Mouse (Mus musculus): ENCODE measurements around the gene Svs5.
"Not testable (repeated sequence)": the region's sequence is repeated elsewhere in the genome, so short reads cannot be mapped to it uniquely, and the experiment has no call there.

Svs5 gene

DNA sequence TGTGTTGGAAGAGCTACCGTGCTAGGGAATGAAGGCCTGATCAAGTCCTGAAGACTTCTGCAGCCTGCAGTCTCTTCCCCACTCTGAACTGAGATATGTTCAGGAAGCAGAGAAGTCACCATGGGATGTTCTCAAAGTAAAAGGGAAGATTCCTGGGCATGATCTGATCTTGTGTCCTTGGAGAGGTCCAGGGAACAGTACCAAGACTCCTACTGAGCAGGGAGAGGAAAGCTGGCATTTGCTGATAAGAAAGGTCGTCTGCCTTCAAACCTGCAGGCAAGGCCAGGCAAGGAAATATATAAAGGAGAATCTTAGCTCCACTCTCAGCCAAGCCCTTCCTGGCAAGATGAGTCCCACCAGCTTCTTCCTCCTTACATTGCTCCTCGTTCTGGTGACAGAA, at the start of gene Svs5:
Svs5 (plus strand) TSS at position 301 of the 400 bp plus-strand sequence.
- DNase-seq (ENCODE audit: low spot score), result not testable (repeated sequence)

DNA sequence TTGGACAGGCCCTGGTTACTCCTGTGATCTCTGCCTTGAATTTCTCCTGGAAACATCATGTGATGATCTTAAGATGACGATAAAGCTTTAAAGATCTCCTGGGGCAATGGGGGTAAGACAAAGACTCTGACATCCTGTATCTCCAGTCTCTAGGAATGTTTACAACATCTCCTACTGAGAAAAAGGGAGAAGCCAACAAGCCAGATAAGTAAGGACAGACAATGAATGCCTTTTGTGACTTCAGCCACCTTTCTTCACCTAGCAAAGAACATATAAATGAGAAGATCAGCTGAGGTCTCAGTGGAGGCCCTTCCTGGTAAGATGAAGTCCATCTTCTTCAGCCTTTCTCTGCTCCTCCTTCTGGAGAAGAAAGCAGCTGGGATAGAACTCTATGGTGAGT, 43.6 kb upstream of the Svs5 start, which contains the start of gene Svs3a:
Svs3a (plus strand) TSS at position 301 of the 400 bp plus-strand sequence.
- not testable (repeated sequence) for DNase-seq (ENCODE audit: low spot score)

- no peak for DNase-seq (ENCODE audit: low spot score)
These were observed 19.9 kb upstream of the Svs5 start for GRCm38 (mm10) chr2:164312599-164312998.

GRCm38 (mm10) chr2:164315460-164315859, 17.1 kb upstream of the Svs5 start:
- not testable (repeated sequence) for DNase-seq (ENCODE audit: low spot score)

DNA sequence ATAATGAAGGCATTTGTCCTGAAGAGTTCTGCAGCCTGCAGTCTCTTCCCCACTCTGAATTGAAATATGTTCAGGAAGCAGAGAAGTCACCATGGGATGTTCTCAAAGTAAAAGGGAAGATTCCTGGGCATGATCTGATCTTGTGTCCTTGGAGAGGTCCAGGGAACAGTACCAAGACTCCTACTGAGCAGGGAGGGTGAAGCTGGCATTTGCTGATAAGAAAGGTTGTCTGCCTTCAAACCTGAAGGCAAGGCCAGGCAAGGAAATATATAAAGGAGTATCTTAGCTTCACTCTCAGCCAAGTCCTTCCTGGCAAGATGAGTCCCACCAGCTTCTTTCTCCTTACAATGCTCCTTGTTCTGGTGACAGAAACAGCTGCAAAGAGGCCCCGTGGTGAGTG, 16.1 kb upstream of the Svs5 start, which contains the start of gene Svs6:
Svs6 (plus strand) TSS at position 301 of the 400 bp plus-strand sequence.
- DNase-seq (ENCODE audit: low spot score), result not testable (repeated sequence)

DNA sequence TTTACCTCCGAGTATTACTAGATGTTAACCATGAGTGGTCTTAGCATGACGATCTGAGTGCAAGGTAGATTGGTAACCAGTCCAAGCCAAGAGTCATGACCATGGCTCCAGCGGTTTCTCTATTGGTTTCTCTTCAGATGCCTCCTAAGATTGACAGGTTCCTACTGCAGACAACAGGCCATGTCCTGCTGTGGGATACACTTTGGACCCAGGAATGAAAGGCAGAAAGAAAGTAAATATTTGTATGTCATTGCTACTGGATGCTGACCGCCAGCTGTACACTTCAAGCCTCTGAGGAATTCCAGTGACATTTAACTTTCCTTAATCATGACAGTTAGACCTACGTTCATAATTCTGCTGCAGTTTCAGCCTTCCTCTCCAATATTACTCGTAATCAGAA, 11.6 kb upstream of the Svs5 start:
- no peak for DNase-seq (ENCODE audit: low spot score)

DNA sequence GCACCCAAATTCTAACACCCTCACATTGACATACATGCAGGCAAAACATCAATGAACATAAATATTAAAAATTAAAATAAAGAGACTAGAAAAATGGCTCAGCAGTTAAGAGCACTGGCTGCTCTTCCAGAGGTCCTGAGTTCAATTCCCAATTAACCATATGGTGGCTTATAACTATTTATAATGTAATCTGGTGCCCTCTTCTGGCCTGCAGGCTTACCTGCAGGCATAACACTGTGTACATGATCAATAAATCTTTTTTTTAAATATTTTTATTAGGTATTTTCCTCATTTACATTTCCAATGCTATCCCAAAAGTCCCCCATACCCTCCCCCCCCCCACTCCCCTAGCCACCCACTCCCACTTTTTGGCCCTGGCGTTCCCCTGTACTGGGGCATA, 11.2 kb downstream of the Svs5 start:
- DNase-seq (ENCODE audit: low spot score), result not testable (repeated sequence)

GRCm38 (mm10) chr2:164347697-164348096, 15.2 kb downstream of the Svs5 start:
- DNase-seq (ENCODE audit: low spot score), result not testable (repeated sequence)

DNA sequence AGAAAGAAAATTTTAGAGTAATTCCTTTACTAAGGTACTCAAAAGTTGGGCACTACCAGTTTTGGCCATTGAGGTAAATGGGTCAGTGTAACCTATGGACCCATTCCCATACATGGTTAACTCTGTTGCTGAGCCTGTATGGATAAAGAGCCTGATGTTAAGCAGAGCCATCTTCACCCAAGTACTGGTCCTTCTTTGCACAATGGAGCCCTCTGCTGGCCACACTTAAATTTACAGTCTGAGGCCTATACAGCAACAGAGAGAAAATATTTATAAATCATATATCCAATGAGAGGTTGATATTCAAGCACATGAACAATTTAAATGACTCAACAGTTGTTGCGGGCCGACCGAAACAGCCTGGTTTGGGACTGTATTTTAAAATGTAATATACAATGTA, 16.4 kb downstream of the Svs5 start:
- DNase-seq (ENCODE audit: low spot score), result no peak

DNA sequence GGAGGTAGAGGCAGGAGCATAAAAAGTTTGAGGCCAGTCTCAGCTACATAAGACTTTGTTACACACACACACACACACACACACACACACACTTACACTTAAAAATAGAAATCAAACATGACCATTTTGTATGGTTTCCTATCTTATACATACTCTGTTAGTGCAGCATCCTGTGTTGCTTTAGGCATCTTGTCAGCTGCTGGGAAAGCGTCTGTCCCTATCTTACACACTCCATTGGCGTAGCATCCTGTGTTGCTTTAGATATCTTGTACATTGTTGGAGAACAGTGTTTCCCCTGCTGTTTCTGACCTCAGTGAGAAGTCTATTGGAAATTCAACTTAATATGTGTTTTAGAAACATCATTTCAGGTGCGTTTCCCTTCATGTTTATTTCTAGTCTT, 20.2 kb downstream of the Svs5 start:
- DNase-seq (ENCODE audit: low spot score), result no peak

- DNase-seq (ENCODE audit: low spot score), result no peak
These were observed 20.8 kb downstream of the Svs5 start for GRCm38 (mm10) chr2:164353356-164353755.

DNA sequence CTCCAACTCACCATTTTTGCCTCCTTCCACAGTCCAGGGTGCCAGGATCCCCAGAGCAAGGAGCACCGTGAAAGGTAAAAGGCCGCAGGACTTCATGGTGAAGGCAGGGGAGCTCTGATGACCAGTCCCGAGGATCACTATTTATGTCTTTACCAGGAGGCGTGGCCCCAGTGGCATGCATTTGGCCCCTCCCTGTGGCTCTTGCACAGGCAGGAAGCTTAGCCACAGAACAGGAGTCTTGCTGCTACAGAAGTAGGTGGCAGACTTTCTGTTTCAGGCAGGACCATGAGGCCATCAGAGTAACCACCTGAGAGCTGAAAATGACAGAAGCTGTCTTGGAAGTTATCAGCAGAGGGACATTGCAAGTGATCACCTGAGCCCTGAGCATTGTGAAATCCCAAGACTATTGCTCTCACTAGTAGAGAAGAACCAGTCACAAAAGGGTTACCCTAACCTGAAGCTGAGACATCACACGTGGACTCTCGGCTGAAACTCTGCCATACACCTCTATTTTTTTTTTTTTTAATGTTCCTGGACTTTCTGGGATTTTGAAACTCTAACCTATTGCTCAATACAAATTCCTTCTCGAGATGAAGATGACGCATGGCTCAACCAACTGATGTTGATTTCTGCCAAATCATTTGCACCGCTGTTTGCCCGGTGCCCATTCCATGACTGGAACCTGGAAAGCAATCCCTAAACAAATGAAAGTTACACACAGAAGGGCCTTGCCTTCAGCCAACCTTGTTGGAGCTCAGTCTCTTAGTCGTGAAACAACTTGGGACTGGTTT, 23.8 kb downstream of the Svs5 start:
- DNase-seq (ENCODE audit: low spot score), result no peak

DNA sequence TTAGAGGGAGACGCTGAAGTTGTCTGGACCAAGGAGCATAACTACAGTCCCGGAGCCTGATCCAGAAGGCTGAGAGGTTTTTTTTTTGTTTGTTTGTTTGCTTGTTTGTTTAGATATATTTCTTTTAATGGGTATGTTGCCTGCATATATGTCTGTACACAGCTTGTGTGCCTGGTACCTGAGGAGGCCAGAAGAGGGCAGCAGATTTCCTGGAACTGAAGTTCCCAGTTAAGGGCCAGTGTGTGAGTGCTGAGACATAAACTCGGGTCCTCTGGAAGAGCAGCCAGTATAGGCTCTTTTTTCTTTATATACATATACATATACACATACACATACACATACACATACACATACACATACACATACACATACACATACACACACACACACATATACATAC, 25.8 kb downstream of the Svs5 start:
- DNase-seq (ENCODE audit: low spot score), result no peak

DNA sequence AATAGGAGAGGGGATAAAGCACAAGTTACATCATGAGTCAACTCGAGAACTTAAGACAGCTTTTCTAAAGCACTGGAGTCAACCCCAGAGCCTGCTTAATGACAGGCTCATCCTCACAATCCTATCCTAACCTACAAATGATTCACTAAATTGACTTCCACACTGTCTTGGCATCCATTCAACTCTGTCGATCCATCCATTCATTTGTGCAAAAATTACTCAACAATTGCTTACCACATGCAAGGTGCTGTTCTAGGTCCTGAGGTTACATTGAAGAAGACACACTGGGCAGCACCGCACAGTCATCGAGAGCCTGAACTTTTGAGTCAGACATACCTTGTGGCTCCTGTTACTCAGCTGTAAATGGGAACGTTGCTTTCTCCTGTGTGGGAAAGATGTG, 26.5 kb downstream of the Svs5 start:
- DNase-seq (ENCODE audit: low spot score), result no peak

GRCm38 (mm10) chr2:164359668-164360067, 27.1 kb downstream of the Svs5 start:
- no peak for DNase-seq (ENCODE audit: low spot score)

- no peak for DNase-seq (ENCODE audit: low spot score)
These were observed 28.6 kb downstream of the Svs5 start for GRCm38 (mm10) chr2:164360974-164361657.

DNA sequence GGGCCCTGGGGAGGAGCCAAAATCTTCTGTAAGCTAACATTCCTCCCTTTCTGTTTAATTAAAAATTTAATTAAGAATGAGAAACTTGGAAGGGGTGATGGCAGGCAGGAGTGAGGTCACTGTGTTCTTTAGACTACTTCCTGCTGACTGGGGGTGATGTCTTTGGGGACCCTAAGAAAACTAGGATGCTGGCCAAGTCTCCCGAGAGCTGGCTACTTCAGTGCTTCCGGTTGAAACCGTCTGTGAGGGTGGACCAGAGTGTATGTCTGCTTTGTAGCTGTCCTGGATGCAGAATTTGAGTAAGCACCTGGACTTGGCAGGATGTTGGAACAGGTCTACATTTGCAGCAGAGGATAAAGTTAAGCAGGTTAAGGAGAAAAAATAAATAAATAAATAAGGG, 34.4 kb downstream of the Svs5 start:
- no peak for DNase-seq (ENCODE audit: low spot score)

- DNase-seq (ENCODE audit: low spot score), result no peak
These were observed 36.1 kb downstream of the Svs5 start for GRCm38 (mm10) chr2:164368620-164369105.

- no peak for DNase-seq (ENCODE audit: low spot score)
These were observed 38.8 kb downstream of the Svs5 start for GRCm38 (mm10) chr2:164371371-164371770.

DNA sequence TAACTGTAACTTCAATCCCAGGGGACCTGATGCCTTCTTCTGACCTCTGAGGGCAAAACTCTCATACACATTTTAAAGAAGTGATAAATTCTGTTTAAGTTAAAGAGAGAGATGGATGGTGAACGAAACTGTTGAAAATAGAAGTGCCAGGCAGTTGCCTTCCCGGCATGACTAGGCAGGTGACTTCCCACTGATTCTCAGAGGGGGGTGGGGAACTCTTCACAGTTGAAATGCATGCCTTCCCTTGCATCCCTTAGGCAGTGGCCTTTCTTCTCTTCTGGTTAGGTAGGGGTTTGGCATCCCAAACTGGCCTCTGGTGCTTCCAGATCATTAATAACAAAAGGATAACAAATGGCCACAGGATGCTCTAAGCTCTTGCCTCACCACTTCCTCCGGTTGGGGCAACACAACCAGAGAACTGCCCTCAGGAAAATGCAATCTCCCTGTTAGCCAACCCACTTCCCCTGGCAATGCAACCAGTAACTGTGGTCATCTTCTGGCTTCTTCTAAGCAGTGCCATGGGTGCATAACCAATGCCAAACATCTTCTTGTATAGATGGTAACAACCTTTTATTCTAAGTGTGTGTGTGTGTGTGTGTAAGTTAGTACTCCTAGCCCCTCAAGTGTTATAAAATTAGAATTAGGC, 40.0 kb downstream of the Svs5 start:
- DNase-seq (ENCODE audit: low spot score), result no peak

GRCm38 (mm10) chr2:164373187-164373586, 40.6 kb downstream of the Svs5 start:
- no peak for DNase-seq (ENCODE audit: low spot score)

Data from testis, postnatal 14 days (tissue).